Comparison of ENCODE assay signal across 26 mouse cellular contexts in the genomic region with DNA sequence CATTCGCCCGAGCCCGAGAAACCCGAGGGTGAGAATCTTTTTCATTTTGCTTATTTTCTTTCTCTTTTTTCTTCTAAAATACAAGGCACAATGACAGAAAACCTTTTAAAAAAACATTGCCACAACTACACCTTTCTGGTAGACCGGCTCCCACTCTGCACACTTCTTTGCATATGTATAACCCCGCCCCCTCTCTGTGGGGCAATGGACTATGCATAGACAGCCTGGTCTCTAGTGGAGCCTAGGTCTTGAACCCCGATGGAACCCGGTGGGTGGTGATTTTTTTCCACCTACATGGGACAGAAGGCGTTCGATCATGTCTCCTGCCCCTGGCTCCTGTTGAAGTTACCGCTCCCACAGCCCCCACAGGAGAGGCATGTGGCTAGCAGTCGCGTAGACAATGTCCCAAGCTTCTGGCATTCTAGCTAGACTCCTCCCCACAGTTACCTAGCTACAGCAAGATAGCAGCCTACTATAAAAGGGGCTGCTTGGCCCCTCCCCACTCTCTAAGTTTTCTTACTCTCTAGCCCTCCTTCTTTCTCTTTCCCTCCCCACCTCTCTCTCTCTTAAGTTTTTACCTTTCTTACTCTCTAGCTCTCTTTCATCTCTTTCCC.
DNase-seq lines count a peak whose midpoint lies in the region; ATAC-seq lines count a peak whose summit lies in the region.
"Had no signal": no experiment of that assay in that cellular context is flagged by ENCODE, and none has a peak within 500 bp of the region (broad histone marks: within the 10 kb centered on the region; RNA-seq: fewer than 3 reads in every experiment).

No protein-coding gene starts in this region.

- DNase-seq in heart, embryonic 10.5 days (ENCODE audit: low spot score) = no peak
- DNase-seq in heart, adult 9 months (ENCODE audit: low spot score in 2 of 2) = no peak
- no peak for DNase-seq in heart, postnatal 4 days
- DNase-seq in lung, adult 18-20 months = no peak
- peak; percentile 76 for DNase-seq in R1 (ENCODE audit: low read depth, low spot score)
- no peak for DNase-seq in gastrocnemius, postnatal 4 days (ENCODE audit: low spot score in 2 of 2)
- DNase-seq: adrenal gland, adult 8-10 months; adrenal gland, postnatal 36 days; B cell, adult 2 months; cerebellum, adult 2 months; cerebellum, postnatal 10 days; gastrocnemius, adult 2 months; gastrocnemius, postnatal 25 days; heart, adult 11 months; kidney, adult 18-20 months had no signal

- WGBS in heart, embryonic 10.5 days = 61% methylated on average over 13 of the region's 13 CpGs
- WGBS in heart, embryonic 14.5 days = 62% methylated on average over 13 of the region's 13 CpGs
- WGBS in lung, embryonic 16.5 days = 68% methylated on average over 13 of the region's 13 CpGs

- no peak overlapping the region for H3K9ac ChIP-seq in heart, embryonic 14.5 days (ENCODE audit: low read length)
- no peak overlapping the region for H3K9ac ChIP-seq in lung, embryonic 16.5 days (ENCODE audit: low read length)
- H3K9ac ChIP-seq: embryonic facial prominence, embryonic 15.5 days; hindbrain, embryonic 12.5 days had no signal

- peak overlapping the region; percentile 32 for H3K4me2 ChIP-seq in heart, embryonic 14.5 days (ENCODE audit: low read length)
- H3K4me2 ChIP-seq in lung, embryonic 16.5 days (ENCODE audit: low read depth, low read length) = 0 out of 2 replicates have a peak overlapping the region, but pooled peaks have one; percentile 3
- H3K4me2 ChIP-seq: embryonic facial prominence, embryonic 15.5 days; hindbrain, embryonic 12.5 days had no signal

- H3K4me1 ChIP-seq in heart, embryonic 10.5 days = peaks cover 29% of the 10 kb centered on the region
- peaks cover 8 to 12% of the 10 kb centered on the region in 2 experiments; a peak in 3 of 4 replicates for H3K4me1 ChIP-seq in heart, embryonic 14.5 days (ENCODE audit: control insufficient read depth in 2 of 2, insufficient read depth in 2 of 2, low read length in 2 of 2)
- no peaks in the 10 kb centered on the region; the same call in 1 of the 2 replicates for H3K4me1 ChIP-seq in lung, embryonic 16.5 days (replicated peaks; ENCODE audit: control insufficient read depth, insufficient read depth, low read length)
- H3K4me1 ChIP-seq: embryonic facial prominence, embryonic 15.5 days had no signal

- no peaks in the 10 kb centered on the region for H3K9me3 ChIP-seq in heart, embryonic 10.5 days
- no peaks in the 10 kb centered on the region for H3K9me3 ChIP-seq in heart, embryonic 14.5 days (ENCODE audit: control insufficient read depth, low read length)
- no peaks in the 10 kb centered on the region for H3K9me3 ChIP-seq in lung, embryonic 16.5 days (ENCODE audit: control insufficient read depth, low read length)
- H3K9me3 ChIP-seq: embryonic facial prominence, embryonic 15.5 days; forebrain, embryonic 10.5 days had no signal

- ATAC-seq in heart, embryonic 14.5 days (ENCODE audit: insufficient number of reproducible peaks, insufficient read depth, low FRiP score, low read depth) = no peak
- peak; percentile 61 for ATAC-seq in lung, embryonic 16.5 days (ENCODE audit: low read depth)
- ATAC-seq: CD4-positive, CD25-positive, alpha-beta regulatory T cell, adult 4 months; forebrain, embryonic 14.5 days; hindbrain, embryonic 16.5 days; inflammation-experienced regulatory T-cells, adult 6 months; Patski had no signal

- no peak overlapping the region for H3K4me3 ChIP-seq in heart, embryonic 10.5 days
- H3K4me3 ChIP-seq in heart, embryonic 14.5 days (ENCODE audit: control insufficient read depth in 1 of 2, insufficient read depth in 1 of 2, low read depth in 1 of 2, low read length in 2 of 2) = no peak overlapping the region
- no peak overlapping the region for H3K4me3 ChIP-seq in lung, embryonic 16.5 days (ENCODE audit: low read length)
- H3K4me3 ChIP-seq: embryonic facial prominence, embryonic 15.5 days; erythroblast, embryonic 14.5 days; forebrain, embryonic 10.5 days; gastrocnemius, adult 2 months; hindbrain, embryonic 12.5 days had no signal

- H3K36me3 ChIP-seq in heart, embryonic 10.5 days = no peaks in the 10 kb centered on the region
- no peaks in the 10 kb centered on the region for H3K36me3 ChIP-seq in heart, embryonic 14.5 days (ENCODE audit: control insufficient read depth, insufficient read depth, low read length)
- no peaks in the 10 kb centered on the region for H3K36me3 ChIP-seq in lung, embryonic 16.5 days (ENCODE audit: control insufficient read depth, insufficient read depth, low read length)
- H3K36me3 ChIP-seq: embryonic facial prominence, embryonic 15.5 days; forebrain, embryonic 10.5 days; hindbrain, embryonic 12.5 days had no signal

- H3K27me3 ChIP-seq in heart, embryonic 10.5 days (ENCODE audit: insufficient read depth, poor library complexity, severe bottlenecking) = no peaks in the 10 kb centered on the region
- H3K27me3 ChIP-seq in heart, embryonic 14.5 days (ENCODE audit: control insufficient read depth, insufficient read depth, low read length) = no peaks in the 10 kb centered on the region
- no peaks in the 10 kb centered on the region for H3K27me3 ChIP-seq in lung, embryonic 16.5 days (ENCODE audit: control insufficient read depth, insufficient read depth, low read depth, low read length)
- H3K27me3 ChIP-seq: embryonic facial prominence, embryonic 15.5 days; hindbrain, embryonic 12.5 days had no signal

- peak overlapping the region; percentile 75 for H3K27ac ChIP-seq in heart, embryonic 10.5 days
- no peak overlapping the region for H3K27ac ChIP-seq in heart, embryonic 14.5 days (replicated peaks in 1 of 2; ENCODE audit: control insufficient read depth in 1 of 2, insufficient read depth in 1 of 2, low read depth in 2 of 2, low read length in 2 of 2)
- H3K27ac ChIP-seq in lung, embryonic 16.5 days (ENCODE audit: low read length) = no peak overlapping the region; the same call in 1 of the 2 replicates
- H3K27ac ChIP-seq: embryonic facial prominence, embryonic 15.5 days; gastrocnemius, adult 2 months; hindbrain, embryonic 12.5 days had no signal
